Mouse (Mus musculus) neural tube, embryonic 12.5 days (tissue): ENCODE results near the gene Olfr1423. TPM values are rescaled to one million over a fixed set of nuclear protein-coding genes. Genes with fewer than 3 reads are reported as not detected.

Experiments used
- ATAC-seq: fragments of 200-750 bp; cut with Nextera tagmentation; 2 replicates; pipeline ENCODE4 v1.8.0; 2017; ENCODE audit warnings: low read depth, mild to moderate bottlenecking, moderate TSS enrichment, moderate library complexity; ENCODE audit not compliant: low FRiP score
- H3K27ac ChIP-seq: fragments of 300-500 bp; sonication (generic); 2 replicates; pipeline ENCODE4 v1.5.1; 2016
- H3K27me3 ChIP-seq: fragments of 300-500 bp; sonication (generic); replicated peaks from 2 replicates; pipeline ENCODE4 v1.6.1; 2016; ENCODE audit warnings: mild to moderate bottlenecking
- H3K36me3 ChIP-seq: fragments of 300-500 bp; sonication (generic); 2 replicates; pipeline ENCODE4 v1.6.1; 2016; ENCODE audit warnings: mild to moderate bottlenecking
- H3K4me1 ChIP-seq: fragments of 300-500 bp; sonication (generic); 2 replicates; pipeline ENCODE4 v1.6.1; 2016
- H3K4me2 ChIP-seq: fragments of 300-500 bp; sonication (generic); replicated peaks from 2 replicates; pipeline ENCODE4 v1.6.1; 2016; ENCODE audit warnings: mild to moderate bottlenecking
- H3K4me3 ChIP-seq: fragments of 300-500 bp; sonication (generic); 2 replicates; pipeline ENCODE4 v1.5.1; 2016
- H3K9ac ChIP-seq: fragments of 300-500 bp; sonication (generic); 2 replicates; pipeline ENCODE4 v1.6.1; 2016; ENCODE audit warnings: mild to moderate bottlenecking
- H3K9me3 ChIP-seq: fragments of 300-500 bp; sonication (generic); 2 replicates; pipeline ENCODE4 v1.6.1; 2016; ENCODE audit warnings: mild to moderate bottlenecking
- WGBS: fragments of 180-500 bp; shearing (Covaris S2); methylation state at CpG from one replicate; pipeline ENCODE4 v1.1.7; 2016; 5-methylcytosine and 5-hydroxymethylcytosine counted together
- polyA plus RNA-seq: library from polyadenylated mRNA; unstranded; fragments of >200 nt; fragmentation: Nextera tagmentation; extraction: Ambion mirVana; gene quantifications from 2 replicates; pipeline ENCODE4 v1.2.1, GENCODE M21; 2016

Gene Olfr1423
- polyA plus RNA-seq, 1 experiment from 2014 or later, result not detected

- 2% methylated on average over 10 of the region's 10 CpGs for WGBS
- H3K27me3 ChIP-seq, result no peaks in the 10 kb centered on the region
- peak overlapping the region; percentile 29; the same call in 1 of the 2 replicates for H3K9ac ChIP-seq
- no peak overlapping the region for H3K27ac ChIP-seq
- no peaks in the 10 kb centered on the region for H3K4me1 ChIP-seq
- H3K4me3 ChIP-seq, result peak overlapping the region; percentile 53
- no peaks in the 10 kb centered on the region for H3K9me3 ChIP-seq
- no peaks in the 10 kb centered on the region for H3K36me3 ChIP-seq
- H3K4me2 ChIP-seq, result peak overlapping the region; percentile 66
- no peak for ATAC-seq
Measured at GRCm38 (mm10) chr19:12012615-12013014, 28.5 kb downstream of the Olfr1423 start.

- H3K27ac ChIP-seq, result no peak overlapping the region
- 0 out of 2 replicates have a peak, but pooled peaks cover 4% of the 10 kb centered on the region for H3K4me1 ChIP-seq
- peak overlapping the region; percentile 53 for H3K4me3 ChIP-seq
- no peaks in the 10 kb centered on the region for H3K27me3 ChIP-seq
- H3K9ac ChIP-seq, result no peak overlapping the region
- ATAC-seq, result peak; percentile 83
- no peaks in the 10 kb centered on the region for H3K9me3 ChIP-seq
- H3K4me2 ChIP-seq, result peak overlapping the region; percentile 66
- H3K36me3 ChIP-seq, result no peaks in the 10 kb centered on the region
- WGBS, result under 1% methylated on average over 49 of the region's 49 CpGs
Measured at GRCm38 (mm10) chr19:12011560-12012556, 29.3 kb downstream of the Olfr1423 start.

GRCm38 (mm10) chr19:12010916-12011559, 30.1 kb downstream of the Olfr1423 start:
- WGBS, result under 1% methylated on average over 26 of the region's 26 CpGs
- Histone ChIP-seq H3K27ac (peak overlapping the region; percentile 80), H3K4me3 (peak overlapping the region; percentile 53), H3K36me3 (no peaks in the 10 kb centered on the region), H3K9me3 (no peaks in the 10 kb centered on the region), H3K4me2 (peak overlapping the region; percentile 66), H3K4me1 (peaks cover 4% of the 10 kb centered on the region; the same call in 1 of the 2 replicates), H3K27me3 (no peaks in the 10 kb centered on the region), H3K9ac (peak overlapping the region; percentile 77)
- peak; percentile 59 for ATAC-seq

- Histone ChIP-seq H3K9ac (peak overlapping the region; percentile 77), H3K27ac (peak overlapping the region; percentile 80), H3K9me3 (no peaks in the 10 kb centered on the region), H3K4me2 (peak overlapping the region; percentile 66), H3K36me3 (no peaks in the 10 kb centered on the region), H3K4me1 (peaks cover 4% of the 10 kb centered on the region; the same call in 1 of the 2 replicates), H3K4me3 (peak overlapping the region; percentile 53), H3K27me3 (no peaks in the 10 kb centered on the region)
- peak; percentile 35 for ATAC-seq
- WGBS, result under 1% methylated on average over 24 of the region's 24 CpGs
Measured at GRCm38 (mm10) chr19:12010281-12010771, 30.8 kb downstream of the Olfr1423 start.

GRCm38 (mm10) chr19:12009501-12010280, 31.4 kb downstream of the Olfr1423 start:
- no peaks in the 10 kb centered on the region for H3K36me3 ChIP-seq
- ATAC-seq, result no peak
- no peaks in the 10 kb centered on the region for H3K9me3 ChIP-seq
- H3K4me1 ChIP-seq, result peaks cover 4% of the 10 kb centered on the region; the same call in 1 of the 2 replicates
- under 1% methylated on average over 24 of the region's 24 CpGs for WGBS
- no peaks in the 10 kb centered on the region for H3K27me3 ChIP-seq
- peak overlapping the region; percentile 66 for H3K4me2 ChIP-seq
- H3K4me3 ChIP-seq, result peak overlapping the region; percentile 53
- H3K27ac ChIP-seq, result peak overlapping the region; percentile 80
- H3K9ac ChIP-seq, result peak overlapping the region; percentile 77

- WGBS, result 23% methylated on average over 17 of the region's 17 CpGs
- no peak overlapping the region for H3K4me3 ChIP-seq
- H3K4me2 ChIP-seq, result 0 out of 2 replicates have a peak overlapping the region, but pooled peaks have one; percentile 6
- no peak overlapping the region for H3K27ac ChIP-seq
- no peaks in the 10 kb centered on the region for H3K27me3 ChIP-seq
- no peak for ATAC-seq
- H3K9me3 ChIP-seq, result no peaks in the 10 kb centered on the region
- H3K36me3 ChIP-seq, result no peaks in the 10 kb centered on the region
- H3K4me1 ChIP-seq, result peaks cover 4% of the 10 kb centered on the region; the same call in 1 of the 2 replicates
- H3K9ac ChIP-seq, result no peak overlapping the region
Measured at GRCm38 (mm10) chr19:12008410-12009380, 32.4 kb downstream of the Olfr1423 start.

- H3K4me1 ChIP-seq, result peaks cover 4% of the 10 kb centered on the region; the same call in 1 of the 2 replicates
- ATAC-seq, result no peak
- H3K9ac ChIP-seq, result 0 out of 2 replicates have a peak overlapping the region, but pooled peaks have one; percentile 48
- H3K36me3 ChIP-seq, result no peaks in the 10 kb centered on the region
- 9% methylated on average over 17 of the region's 17 CpGs for WGBS
- peak overlapping the region; percentile 66 for H3K4me2 ChIP-seq
- H3K27ac ChIP-seq, result no peak overlapping the region
- no peak overlapping the region for H3K4me3 ChIP-seq
- no peaks in the 10 kb centered on the region for H3K9me3 ChIP-seq
- no peaks in the 10 kb centered on the region for H3K27me3 ChIP-seq
Measured at GRCm38 (mm10) chr19:12007105-12007931, 33.8 kb downstream of the Olfr1423 start.

GRCm38 (mm10) chr19:12006361-12006947, 34.7 kb downstream of the Olfr1423 start:
- H3K36me3 ChIP-seq, result no peaks in the 10 kb centered on the region
- H3K9ac ChIP-seq, result peak overlapping the region; percentile 48; the same call in 1 of the 2 replicates
- H3K27ac ChIP-seq, result no peak overlapping the region
- peak overlapping the region; percentile 44 for H3K4me3 ChIP-seq
- no peaks in the 10 kb centered on the region for H3K9me3 ChIP-seq
- no peaks in the 10 kb centered on the region for H3K27me3 ChIP-seq
- WGBS, result 3% methylated on average over 17 of the region's 17 CpGs
- ATAC-seq, result no peak
- peaks cover 4% of the 10 kb centered on the region; the same call in 1 of the 2 replicates for H3K4me1 ChIP-seq
- H3K4me2 ChIP-seq, result peak overlapping the region; percentile 66

GRCm38 (mm10) chr19:12005376-12006360, 35.4 kb downstream of the Olfr1423 start:
- Histone ChIP-seq H3K9ac (peak overlapping the region; percentile 48), H3K4me2 (peak overlapping the region; percentile 66), H3K9me3 (no peaks in the 10 kb centered on the region), H3K4me1 (peaks cover 4% of the 10 kb centered on the region; the same call in 1 of the 2 replicates), H3K27me3 (no peaks in the 10 kb centered on the region), H3K4me3 (peak overlapping the region; percentile 44), H3K36me3 (no peaks in the 10 kb centered on the region), H3K27ac (no peak overlapping the region)
- peak; percentile 73 for ATAC-seq
- under 1% methylated on average over 41 of the region's 41 CpGs for WGBS
